Mouse (Mus musculus): Measurements from ENCODE around the gene Pitpnm1.
"Not testable (repeated sequence)": the region's sequence is repeated elsewhere in the genome, so short reads cannot be mapped to it uniquely, and the experiment has no call there.

Gene Pitpnm1

DNA sequence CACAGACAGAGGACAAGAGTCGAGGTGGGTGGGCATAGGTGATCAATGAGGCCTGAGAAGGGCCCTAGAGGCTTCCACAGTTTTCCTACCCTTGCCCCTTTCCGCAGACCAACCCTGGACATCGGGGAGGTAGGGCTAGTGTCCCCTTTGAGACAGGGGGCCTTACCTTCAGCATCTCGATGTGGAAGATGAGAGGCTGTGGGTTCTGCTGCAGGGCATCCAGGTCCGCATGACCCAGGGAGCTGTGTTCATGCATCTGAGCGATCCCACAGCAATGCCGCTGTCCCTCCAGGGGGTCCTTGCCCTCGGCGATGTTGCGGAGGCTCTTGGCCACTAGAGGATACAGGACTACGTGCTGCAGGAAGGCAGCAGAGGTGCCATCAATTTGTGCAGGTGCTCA is 16.0 kb downstream of the Pitpnm1 start:
- in situ Hi-C loops (cut with MboI; ENCODE audit: low sequenced_read_pairs) = no loop called here

DNA sequence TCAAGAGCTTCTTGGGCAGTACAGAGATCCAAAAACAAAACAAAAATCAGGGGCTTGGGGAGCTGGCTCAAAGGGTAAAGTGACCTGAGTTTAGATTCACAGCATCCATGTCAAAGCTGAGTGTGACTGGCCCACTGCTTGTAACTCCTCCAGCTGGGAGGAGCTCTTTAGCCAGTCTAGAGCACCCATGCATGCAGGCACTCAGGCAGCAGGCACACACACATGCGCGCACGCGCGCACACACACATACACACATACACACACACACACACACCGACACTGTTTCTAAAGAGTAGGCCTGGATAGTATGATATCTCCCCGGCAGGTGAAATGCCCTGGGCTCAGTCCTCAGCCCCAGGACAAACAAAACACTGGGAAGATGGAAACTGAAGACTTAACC is 17.2 kb downstream of the Pitpnm1 start:
- in situ Hi-C loops (cut with MboI; ENCODE audit: low sequenced_read_pairs) = no loop called here

DNA sequence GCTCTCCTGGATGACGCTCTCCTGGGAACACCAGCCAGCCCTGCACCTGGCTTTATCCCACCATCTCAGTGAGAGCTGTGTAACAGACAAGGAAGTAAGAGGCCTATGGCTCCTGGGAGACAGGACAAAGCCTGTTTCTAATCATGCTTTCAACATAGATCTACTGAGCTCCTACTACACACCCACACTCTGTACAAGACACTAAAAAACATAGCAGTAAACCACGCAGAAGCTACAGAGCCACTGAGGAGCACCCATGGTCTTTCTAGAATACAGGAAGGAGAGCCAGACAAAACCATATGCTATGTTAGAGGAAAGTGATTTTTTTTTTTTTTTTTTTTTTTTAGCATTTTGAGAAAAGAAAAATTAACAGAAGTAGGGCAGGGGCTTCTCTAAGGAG is 18.6 kb downstream of the Pitpnm1 start:
- in situ Hi-C loops (cut with MboI; ENCODE audit: low sequenced_read_pairs) = no loop called here

DNA sequence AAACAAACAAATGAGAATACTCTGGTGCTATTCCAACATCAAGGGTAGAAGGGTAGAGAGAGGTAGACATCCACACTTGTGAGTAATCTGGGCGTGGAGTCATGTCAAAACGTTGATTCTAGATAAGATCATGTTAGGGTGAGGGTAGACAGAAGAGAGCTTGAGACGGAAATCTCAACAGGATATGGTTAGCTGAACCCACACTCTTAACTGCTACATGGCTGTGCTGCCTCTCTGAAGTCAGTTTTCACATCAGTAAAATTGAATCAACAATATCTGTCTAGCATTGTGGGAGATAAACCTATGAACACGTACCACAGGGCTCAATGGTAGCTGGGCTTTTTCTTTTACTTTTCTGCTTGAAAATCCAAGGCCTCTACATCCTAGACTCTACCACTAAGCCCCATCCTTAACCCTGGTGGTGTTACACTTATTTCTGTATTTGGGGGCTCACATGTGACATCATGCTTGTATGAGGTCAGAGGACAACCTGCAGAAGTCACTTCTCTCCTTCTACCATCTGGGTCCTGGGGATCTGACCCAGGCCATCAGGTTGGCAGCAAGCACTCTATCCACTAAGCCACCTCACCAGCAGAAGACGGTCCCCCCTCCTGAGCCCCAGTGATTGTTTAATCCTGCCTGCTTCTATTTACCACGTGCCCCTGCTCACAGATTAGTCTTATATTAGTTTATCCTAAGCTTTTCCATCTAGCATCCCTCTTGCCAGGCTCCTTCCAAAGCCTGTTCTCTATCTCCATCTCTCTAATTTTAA is 20.1 kb downstream of the Pitpnm1 start:
- in situ Hi-C loops (cut with MboI; ENCODE audit: low sequenced_read_pairs) = no loop called here

DNA sequence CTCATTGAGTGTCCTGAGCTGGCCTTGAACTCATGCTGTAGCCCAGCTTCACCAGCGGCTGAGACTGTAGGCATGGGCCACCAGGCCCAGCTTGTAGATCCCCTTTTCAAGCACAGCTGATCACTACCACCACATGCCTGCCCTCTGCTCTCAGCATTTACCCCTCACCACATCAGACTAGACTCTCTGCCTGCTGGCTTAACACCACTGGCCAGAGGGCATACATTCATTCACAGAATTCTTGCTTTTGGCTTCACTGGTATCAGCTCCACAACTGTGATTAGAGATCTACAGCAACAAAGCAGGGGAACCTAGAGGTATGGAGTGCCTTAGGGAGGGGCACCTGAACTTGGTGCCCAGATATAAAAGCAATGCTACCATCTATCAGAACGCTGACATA is 20.7 kb downstream of the Pitpnm1 start:
- in situ Hi-C loops (cut with MboI; ENCODE audit: low sequenced_read_pairs) = no loop called here

DNA sequence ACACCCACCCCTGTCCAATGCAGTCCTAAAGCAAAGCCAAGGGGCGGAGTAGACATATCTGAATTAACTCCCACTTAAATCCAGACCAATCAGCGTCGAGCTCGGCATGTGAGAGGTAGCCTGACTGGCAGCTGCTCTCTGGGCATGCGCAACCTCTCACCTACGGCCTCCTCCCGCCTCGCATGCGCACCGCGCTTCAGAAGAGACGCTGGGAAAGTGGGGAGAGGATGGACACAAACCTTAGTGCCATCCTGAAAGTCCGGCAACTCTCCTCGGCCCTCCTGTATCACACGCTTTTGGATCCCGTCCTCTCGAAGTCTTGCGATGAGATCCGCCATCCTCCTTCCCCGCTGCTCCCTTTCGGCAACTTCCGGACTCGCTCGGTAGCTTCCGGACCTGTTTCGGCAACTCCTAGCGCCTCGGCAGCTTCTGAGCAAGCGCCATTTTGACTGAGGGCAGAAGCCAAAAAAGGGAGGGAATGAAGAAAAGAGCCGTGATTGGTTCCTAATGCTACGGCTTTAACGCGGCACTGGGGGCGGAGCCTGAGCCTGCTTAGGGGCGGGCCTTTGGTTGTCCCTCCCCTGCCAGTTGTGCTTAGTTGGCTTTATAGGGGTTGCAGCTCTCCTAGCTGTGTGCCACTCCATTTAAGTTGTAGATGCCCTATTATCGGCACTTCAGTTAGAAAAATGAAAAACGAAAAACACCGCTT is 21.5 kb downstream of the Pitpnm1 start:
- in situ Hi-C loops (cut with MboI; ENCODE audit: low sequenced_read_pairs) = no loop called here

DNA sequence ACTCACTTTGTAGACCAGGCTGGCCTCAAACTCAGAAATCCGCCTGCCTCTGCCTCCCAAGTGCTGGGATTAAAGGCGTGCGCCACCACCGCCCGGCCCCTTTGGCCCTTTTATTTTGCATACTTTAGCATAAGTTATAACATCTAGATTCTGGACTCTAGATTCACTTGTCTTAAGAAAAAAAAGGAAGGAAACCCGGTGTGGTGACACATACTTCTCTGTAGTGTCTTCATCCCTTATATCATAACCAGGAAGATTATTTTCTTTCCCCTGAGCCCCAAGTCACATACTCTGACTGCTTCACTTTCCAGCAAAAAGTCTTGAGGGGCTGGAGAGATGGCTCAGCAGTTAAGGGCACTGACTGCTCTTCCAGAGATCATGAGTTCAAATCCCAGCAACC is 22.1 kb downstream of the Pitpnm1 start:
- in situ Hi-C loops (cut with MboI; ENCODE audit: low sequenced_read_pairs) = not testable (repeated sequence)

DNA sequence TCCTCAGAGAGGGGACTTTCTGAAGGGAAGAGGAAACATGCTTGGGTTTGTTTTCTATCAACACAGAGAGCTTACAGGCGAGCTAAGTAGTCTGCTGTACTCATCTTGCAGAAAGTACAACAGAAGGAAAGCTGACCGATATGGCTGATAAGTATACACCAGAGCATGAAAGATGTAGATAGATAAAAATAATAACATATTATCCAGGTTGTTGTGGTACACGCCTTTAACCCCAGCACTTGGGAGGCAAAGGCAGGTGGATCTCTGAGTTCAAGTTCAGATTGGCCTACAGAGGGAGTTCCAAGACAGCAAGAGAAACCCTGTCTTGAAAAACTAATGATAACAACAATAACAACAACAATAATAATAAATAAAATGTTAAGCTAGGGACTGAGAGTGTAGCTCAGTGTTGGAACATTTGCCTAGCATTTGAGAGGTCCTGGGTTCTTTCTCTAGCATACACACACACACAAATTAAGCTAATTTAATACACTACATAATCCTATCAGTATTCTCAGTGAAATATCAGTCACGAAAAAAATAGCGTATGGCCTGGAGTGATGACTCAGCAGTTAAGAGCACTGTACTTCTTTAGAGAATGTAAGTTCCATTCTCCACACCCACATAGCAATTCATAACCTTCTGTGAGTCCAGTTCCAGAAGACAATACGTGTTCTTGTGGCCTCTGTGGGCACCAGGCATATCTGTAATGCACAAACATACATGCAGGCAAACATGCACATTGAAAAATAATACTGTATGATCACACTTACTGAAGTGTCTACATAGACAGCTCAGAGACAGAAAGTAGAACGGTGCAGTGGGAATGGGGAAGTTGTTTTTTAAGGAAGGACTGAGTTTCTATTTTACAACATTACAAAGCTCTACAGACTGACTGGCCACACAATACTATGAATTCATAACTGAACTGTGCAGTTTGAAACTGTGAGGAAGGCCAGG is 22.9 kb downstream of the Pitpnm1 start:
- in situ Hi-C loops (cut with MboI; ENCODE audit: low sequenced_read_pairs) = no loop called here

DNA sequence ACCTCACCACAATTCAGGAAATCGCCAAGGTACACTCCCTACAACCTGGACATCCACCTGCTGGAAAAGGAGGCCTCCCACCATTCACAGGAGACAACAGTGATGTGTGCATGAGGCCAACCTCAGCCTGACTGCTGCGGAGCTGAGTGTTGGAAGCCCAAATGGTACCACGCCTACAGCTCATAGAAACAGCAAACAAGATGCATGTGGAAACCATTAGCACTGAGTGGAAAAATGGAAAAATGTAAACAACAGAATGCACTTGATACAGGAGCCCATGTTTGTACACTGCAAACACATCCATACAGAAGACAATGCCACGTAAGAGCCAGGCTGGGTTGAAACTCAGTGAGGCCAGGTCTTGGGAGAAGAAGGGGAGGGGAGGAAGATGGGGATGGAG is 24.6 kb downstream of the Pitpnm1 start:
- in situ Hi-C loops (cut with MboI; ENCODE audit: low sequenced_read_pairs) = no loop called here

DNA sequence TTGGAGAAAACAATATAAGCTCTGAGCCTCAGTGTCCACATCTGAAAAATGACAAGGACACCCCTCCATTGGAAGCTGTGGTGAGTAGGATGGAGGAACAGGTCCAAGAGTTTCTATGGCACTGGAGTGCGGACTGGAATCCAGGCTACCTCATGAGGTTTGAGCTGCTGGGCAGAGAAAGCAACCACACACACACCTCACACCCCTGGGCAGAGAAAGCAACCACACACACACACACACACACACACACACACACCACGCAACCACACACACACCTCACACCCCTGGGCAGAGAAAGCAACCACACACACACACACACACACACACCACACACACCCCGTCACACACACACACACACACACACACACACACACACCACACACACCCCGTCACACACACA is 25.5 kb downstream of the Pitpnm1 start:
- in situ Hi-C loops (cut with MboI; ENCODE audit: low sequenced_read_pairs) = not testable (repeated sequence)

DNA sequence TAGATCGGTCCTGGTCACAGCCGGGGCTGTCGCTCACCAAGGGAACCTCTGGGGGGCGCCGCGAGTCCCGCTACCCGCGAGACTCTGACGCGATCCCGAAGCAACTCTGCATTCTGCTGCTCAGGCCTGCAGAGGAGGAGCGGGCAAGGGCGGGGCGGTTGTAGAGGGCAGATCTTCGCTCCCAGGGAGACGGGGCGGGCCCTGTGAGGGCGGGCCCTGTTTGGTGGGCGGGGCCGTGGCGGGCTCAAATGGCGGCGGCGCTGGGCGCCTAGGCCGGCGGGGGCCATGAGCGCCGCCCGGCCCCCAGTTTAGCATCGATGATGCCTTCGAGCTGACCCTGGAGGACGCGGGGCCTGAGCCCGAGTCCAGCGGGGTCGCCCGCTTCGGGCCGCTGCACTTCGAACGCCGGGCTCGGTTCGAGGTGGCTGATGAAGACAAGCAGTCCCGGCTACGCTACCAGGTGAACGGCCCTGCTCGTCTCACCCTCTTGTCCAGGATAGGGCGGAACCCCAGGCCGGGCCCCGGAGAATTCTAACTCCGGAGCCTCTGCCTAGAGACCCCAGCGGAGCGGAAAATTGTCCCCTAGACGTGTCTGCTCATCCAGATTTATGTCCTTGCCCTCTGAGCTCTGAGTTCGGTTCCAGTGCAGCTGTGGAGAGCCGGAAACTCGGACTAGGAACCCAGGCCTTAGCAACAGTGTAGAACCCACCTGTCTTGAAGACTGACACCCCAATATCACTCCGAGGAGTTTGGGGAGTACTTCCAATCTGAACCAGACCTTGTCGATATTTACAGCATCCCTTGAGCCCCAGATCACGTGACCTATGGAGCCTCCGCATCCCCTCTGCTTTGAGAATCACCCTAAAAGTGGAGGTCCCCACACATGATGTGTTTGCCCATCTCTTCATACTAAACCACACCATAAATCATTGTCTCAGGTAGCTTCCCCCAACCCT is 26.2 kb downstream of the Pitpnm1 start, which contains the start of gene Aip:
Gene Aip, minus strand, starts transcription at position 118 of the 956 bp plus-strand sequence.
- in situ Hi-C loops (cut with MboI; ENCODE audit: low sequenced_read_pairs) = no loop called here

DNA sequence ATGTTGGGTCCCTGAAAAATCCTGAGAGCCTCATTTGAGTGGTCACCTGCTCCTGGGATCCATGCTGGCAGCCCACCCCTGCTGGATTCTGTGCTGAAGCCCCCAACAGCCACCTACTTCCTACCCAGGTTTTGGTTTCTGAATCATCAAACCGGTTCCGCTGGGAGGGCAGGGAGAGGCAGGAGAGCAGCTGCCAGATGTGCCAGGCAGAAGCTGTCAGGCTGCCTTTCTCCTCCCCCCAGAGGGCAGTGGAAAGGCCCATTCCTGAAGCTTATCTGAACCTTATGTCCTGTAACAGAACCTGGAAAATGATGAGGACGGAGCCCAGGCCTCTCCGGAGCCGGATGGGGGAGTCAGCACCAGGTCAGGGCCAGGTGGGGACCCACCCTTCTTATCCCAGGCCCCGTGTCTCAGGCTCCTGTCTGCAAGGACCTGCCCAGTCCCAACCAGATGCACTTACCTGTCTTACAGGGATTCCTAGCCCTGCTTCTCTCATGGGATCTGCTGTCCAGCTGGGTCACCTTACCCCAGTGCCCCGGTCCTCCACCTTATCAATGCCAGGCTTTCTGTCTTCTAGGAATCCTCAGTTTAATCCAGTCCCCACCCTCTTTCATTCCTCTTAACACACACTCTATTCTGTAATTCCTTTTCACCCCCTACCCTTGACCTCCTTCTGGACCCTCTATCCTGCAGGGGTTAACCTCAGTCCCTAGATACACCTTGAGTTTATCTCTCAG is 27.1 kb downstream of the Pitpnm1 start:
- in situ Hi-C loops (cut with MboI; ENCODE audit: low sequenced_read_pairs) = no loop called here

DNA sequence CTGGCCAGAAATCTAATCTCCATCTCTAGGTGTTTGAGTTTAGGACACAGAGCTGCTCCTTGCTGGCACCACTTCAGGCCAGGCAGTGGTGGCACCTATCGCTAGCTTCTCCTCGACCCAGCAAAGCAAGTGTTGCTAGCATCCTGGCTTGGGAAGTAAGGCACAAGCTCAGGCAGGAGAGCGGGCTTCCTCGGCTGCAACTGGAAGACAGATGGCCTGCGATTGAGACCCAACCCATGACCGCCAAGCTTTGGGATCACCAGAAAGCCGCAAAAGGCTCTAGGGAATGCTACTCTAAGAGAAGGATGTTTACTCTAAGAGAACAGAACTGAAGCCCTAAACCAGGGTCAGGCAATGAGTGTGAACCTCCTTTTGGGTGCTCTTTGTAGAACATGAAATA is 29.7 kb downstream of the Pitpnm1 start:
- in situ Hi-C loops (cut with MboI; ENCODE audit: low sequenced_read_pairs) = no loop called here

DNA sequence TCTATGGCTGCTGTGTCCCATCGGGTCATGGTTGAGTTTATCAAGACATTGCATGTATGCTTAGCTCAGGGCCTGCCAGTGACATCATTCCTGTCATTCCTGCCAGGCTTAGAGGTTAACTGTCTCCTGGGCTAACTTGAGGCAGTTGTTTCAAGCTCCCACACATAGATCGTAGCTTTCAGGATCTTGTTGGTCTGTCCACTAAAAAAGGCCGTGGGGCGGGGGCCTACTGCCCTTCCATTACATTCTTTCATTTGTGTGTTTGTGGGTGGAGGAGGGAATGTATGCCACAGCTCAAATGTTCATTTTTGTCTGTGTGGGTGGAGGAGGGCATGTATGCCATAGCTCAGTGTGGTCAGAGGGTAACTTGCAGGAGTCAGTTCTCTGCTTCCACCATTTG is 30.3 kb downstream of the Pitpnm1 start:
- in situ Hi-C loops (cut with MboI; ENCODE audit: low sequenced_read_pairs) = no loop called here

DNA sequence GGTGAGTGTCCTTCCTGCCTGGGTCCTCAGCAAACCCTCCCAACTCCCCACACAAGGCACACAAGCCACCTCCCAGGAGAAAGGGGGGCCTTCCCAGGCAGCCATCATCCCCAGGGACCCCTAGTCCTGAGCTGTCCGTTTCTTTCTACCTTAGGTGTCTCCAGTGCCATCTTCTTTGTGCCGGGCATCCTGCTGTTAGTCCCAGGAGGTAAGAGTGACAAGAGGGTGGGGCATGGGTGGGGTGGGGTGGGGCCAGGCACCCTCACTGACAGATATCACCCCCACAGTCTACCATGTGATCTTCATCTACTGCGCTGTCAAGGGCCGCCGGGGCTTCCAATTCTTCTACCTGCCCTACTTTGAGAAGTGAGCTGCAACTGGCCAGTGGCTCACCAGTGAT is 31.3 kb downstream of the Pitpnm1 start:
- in situ Hi-C loops (cut with MboI; ENCODE audit: low sequenced_read_pairs) = no loop called here

DNA sequence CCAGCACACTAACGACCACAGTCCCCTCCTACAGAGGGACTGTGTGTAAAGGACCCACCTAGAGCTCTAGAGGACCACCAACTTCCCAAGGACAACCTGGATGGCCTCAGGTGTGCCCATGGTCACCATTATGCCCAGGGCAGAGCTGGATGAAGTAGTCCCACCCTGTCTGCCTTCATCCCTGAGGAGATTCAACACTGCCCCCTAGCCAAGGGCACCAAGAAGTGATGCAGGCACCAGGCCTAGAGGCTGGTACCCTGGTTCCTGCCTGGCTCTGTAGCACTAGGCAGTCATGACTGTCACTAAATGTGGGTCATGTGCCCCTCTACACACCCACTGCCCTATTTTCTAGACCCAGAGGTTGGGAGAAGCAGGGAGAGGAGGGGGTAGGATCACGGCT is 32.0 kb downstream of the Pitpnm1 start:
- in situ Hi-C loops (cut with MboI; ENCODE audit: low sequenced_read_pairs) = no loop called here

DNA sequence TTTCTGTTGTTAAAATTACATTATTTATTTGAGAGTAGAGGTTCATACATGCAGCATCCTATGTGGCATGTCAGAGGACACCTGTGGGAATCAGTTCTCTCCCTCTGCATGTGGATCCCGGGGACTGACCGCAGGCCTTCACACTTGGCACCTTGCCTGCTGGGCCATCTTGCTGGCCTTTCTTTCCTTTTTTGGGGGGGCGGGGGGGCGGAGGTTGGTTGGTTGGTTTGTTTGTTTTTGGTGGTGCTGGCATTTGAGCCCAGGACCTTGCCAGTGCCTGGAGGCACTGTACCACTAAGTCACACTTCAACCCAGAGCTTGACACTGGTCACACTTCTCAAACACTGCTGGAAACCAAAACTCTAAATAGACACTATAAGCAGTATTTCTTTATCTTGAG is 34.6 kb downstream of the Pitpnm1 start:
- in situ Hi-C loops (cut with MboI; ENCODE audit: low sequenced_read_pairs) = no loop called here

DNA sequence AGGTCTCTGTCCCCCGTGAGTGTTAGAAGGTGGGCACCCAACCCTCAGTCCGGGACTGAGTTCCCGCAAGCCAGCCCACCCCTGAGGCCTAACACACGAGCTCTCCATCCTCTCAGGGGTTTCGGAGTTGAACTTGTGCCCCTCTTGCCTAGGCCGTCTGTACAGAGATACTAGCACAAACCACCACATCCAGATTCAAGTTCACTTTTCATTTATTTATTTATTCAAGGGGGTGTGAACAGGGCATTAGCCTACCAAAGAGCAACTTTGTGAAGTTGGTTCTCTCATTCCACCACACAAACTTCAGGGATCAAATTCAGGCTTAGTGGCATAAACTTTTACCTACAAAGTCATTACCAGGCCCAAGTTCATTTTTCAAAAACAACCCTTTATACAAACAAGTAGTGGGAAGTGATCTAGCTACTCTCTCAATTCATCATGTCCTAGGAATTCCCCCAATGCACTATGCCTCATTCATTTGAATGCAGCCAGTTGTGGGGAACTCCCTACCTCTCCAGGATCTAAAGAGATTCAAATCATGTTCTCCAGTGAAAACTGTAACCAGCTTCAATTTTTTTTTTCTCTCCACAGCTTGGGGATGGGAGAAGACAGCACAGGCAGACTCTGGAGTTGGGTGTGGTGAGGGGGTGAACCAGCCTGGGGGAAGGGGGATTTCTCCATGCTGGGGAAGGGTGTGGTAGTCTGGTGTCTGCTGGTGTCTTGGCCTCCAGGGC is 35.6 kb downstream of the Pitpnm1 start:
- in situ Hi-C loops (cut with MboI; ENCODE audit: low sequenced_read_pairs) = not testable (repeated sequence)

DNA sequence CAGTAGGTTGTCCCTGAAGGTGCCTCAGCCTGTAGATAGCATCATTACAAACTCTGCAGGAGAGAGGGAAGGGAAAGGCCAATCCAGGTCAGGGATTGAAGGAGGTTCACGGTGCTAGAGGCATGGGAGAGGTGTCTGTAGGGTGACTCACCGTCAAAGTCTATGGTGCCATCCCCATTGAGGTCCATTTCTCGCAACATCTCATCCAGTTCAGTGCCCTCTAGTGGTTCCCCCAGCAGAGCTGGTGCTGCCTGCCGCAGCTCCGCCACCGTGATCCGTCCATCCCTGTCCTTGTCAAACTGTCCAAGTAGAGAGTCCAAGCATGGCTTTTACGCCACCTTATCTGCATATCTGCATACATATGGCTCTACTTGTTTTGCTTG is 36.2 kb downstream of the Pitpnm1 start:
- in situ Hi-C loops (cut with MboI; ENCODE audit: low sequenced_read_pairs) = not testable (repeated sequence)

Data from CH12F3 (cell line).